Mouse (Mus musculus): Measurements from ENCODE around the gene Casp8. TPM values are rescaled to one million over a fixed set of nuclear protein-coding genes. Genes with fewer than 3 reads are reported as not detected.
"Not testable (repeated sequence)": the region's sequence is repeated elsewhere in the genome, so short reads cannot be mapped to it uniquely, and the experiment has no call there.

Gene Casp8
- total RNA-seq, 1 experiment from 2014 or later = 128 TPM

- ATAC-seq (replicated peaks; ENCODE audit: insufficient number of reproducible peaks, low FRiP score, low TSS enrichment, poor library complexity, severe bottlenecking) = no peak
Measured at GRCm38 (mm10) chr1:58885646-58886045, 90.5 kb downstream of the Casp8 start.

- ATAC-seq (replicated peaks; ENCODE audit: insufficient number of reproducible peaks, low FRiP score, low TSS enrichment, poor library complexity, severe bottlenecking) = no peak
Measured at GRCm38 (mm10) chr1:58889826-58890546, 94.8 kb downstream of the Casp8 start.

DNA sequence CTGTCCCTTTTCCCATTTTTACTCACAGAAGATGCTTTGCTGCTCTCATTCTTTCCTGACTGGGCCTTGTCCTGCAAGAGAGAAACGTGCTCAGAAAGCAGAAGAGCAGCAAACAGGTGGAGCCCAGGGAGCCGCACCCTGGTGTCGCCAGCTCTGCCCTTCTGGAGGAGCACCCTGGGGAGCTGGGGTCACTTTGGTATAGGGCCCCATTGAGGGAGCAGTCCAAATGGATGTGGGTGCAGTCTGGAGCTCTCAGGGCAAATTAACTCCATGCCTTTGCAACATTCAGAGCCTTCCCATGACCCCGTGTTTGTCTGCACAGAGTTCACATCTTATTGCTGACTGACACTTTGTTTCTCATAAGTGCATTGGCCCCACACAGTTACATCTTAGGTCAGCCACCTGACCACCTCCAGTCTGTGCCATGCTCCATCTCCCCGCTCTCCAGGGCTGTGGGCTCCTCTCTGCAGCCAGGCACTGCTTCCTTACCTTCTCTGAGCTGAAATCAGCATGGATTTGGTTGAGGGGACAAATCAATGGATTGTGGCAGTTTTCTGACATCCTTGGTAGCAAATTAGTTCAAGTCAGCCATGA, 95.6 kb downstream of the Casp8 start:
- not testable (repeated sequence) for ATAC-seq (replicated peaks; ENCODE audit: insufficient number of reproducible peaks, low FRiP score, low TSS enrichment, poor library complexity, severe bottlenecking)

GRCm38 (mm10) chr1:58891481-58892170, 96.5 kb downstream of the Casp8 start:
- ATAC-seq (replicated peaks; ENCODE audit: insufficient number of reproducible peaks, low FRiP score, low TSS enrichment, poor library complexity, severe bottlenecking) = not testable (repeated sequence)

DNA sequence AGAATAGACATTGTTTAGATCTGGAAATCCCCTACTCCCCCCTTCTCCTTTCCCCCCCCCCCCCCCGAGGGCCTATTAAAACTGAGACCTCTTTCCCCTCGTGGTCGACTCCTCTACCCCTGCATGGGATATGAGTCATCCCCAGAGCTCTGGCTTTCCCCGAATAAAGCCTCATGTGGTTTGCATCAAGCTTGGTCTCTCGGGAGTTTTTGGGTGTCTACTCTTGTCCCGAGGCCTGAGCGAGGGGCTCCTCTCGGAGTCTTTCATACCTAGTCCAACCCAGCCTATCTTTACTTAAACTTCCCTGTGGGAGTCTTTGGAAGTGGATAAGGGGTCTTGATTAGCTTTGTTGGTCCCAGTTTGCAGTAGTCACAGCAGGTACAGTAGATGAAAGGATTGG, 97.2 kb downstream of the Casp8 start:
- ATAC-seq (replicated peaks; ENCODE audit: insufficient number of reproducible peaks, low FRiP score, low TSS enrichment, poor library complexity, severe bottlenecking) = not testable (repeated sequence)

Other genes starting within 250 kb of the Casp8 start
- gene Fam126b, start 209.1 kb upstream of the Casp8 start, total RNA-seq (2017) = 11.6 to 17.6 TPM (median 14.9 TPM) in 3 replicates
- 33.6 to 51.9 TPM (median 45.8 TPM) in 3 replicates for gene Ndufb3, start 209.0 kb upstream of the Casp8 start, total RNA-seq (2017)
- gene Als2cr12, start 99.4 kb upstream of the Casp8 start, total RNA-seq (2017) = not detected in 3 replicates
- 127 to 227 TPM (median 128 TPM) in 3 replicates for gene Cflar, start 83.9 kb upstream of the Casp8 start, total RNA-seq (2017)
- 31.2 to 63.6 TPM (median 45.6 TPM) in 3 replicates for gene Trak2, start 178.1 kb downstream of the Casp8 start, total RNA-seq (2017)
- 2.5 to 9.1 TPM (median 5.5 TPM) in 3 replicates for gene Stradb, start 178.1 kb downstream of the Casp8 start, total RNA-seq (2017)